12 mouse cellular contexts compared by ENCODE assay signal in the genomic region with DNA sequence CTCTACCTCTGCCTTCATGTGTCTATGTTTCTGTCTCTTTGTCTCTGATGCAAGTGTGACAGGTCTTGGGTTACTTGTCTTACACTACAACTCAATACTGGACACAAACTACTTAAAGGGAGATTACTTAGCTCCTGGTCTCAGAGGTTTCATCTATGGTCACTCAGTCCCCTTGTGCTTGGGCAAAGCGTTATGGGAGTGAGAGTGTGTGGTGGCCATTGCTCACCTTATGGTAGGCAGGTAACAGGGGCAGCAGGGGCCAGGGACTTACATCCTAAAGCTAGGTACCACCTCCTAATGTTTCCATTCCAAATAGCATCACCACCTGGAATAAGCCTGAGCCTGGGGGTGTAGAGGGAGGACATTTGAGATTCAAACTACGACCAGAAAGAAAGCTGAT. TPM values are rescaled to one million over a fixed set of nuclear protein-coding genes. Genes with fewer than 3 reads are reported as not detected.
DNase-seq lines count a peak whose midpoint lies in the region; ATAC-seq and TF ChIP-seq lines count a peak whose summit lies in the region.
"Had no signal": no experiment of that assay in that cellular context is flagged by ENCODE, and none has a peak within 500 bp of the region (broad histone marks: within the 10 kb centered on the region; RNA-seq: fewer than 3 reads in every experiment).

No protein-coding gene starts in this region.

- H3K4me3 ChIP-seq in kidney, embryonic 15.5 days (replicated peaks), result no peak overlapping the region
- H3K4me3 ChIP-seq in bone marrow macrophage, adult 2 months (ENCODE audit: insufficient read depth, low read length), result no peak overlapping the region
- no peak overlapping the region for H3K4me3 ChIP-seq in limb, embryonic 14.5 days (replicated peaks; ENCODE audit: low read length)
- H3K4me3 ChIP-seq in midbrain, embryonic 15.5 days, result no peak overlapping the region

- H3K9me3 ChIP-seq in kidney, embryonic 15.5 days (replicated peaks), result no peaks in the 10 kb centered on the region
- H3K9me3 ChIP-seq in limb, embryonic 14.5 days (ENCODE audit: control insufficient read depth, low read length), result no peaks in the 10 kb centered on the region
- H3K9me3 ChIP-seq in midbrain, embryonic 15.5 days, result no peaks in the 10 kb centered on the region

- H3K27ac ChIP-seq in kidney, embryonic 15.5 days, result peak overlapping the region; percentile 85
- peak overlapping the region; percentile 70 for H3K27ac ChIP-seq in bone marrow macrophage, adult 2 months (ENCODE audit: insufficient read depth, low read depth, low read length)
- H3K27ac ChIP-seq in limb, embryonic 14.5 days (replicated peaks; ENCODE audit: low read depth, low read length), result peak overlapping the region; percentile 48
- no peak overlapping the region for H3K27ac ChIP-seq in midbrain, embryonic 15.5 days

- DNase-seq in heart, adult 11 months, result peak; percentile 92
- DNase-seq in heart, adult 18-20 months, result no peak
- DNase-seq in kidney, adult 9 months, result no peak
- no peak for DNase-seq in limb, embryonic 14.5 days (ENCODE audit: low spot score)
- DNase-seq: cerebellum, adult 11 months; left cerebral cortex, postnatal 4 days; thymus, postnatal 4 days had no signal

- peaks cover 36% of the 10 kb centered on the region for H3K4me1 ChIP-seq in kidney, embryonic 15.5 days
- peaks cover 47% of the 10 kb centered on the region for H3K4me1 ChIP-seq in bone marrow macrophage, adult 2 months (ENCODE audit: control insufficient read depth, insufficient read depth, low read length)
- peaks cover 10% of the 10 kb centered on the region for H3K4me1 ChIP-seq in limb, embryonic 14.5 days (ENCODE audit: control insufficient read depth, insufficient read depth, low read length)
- 0 out of 2 replicates have a peak, but pooled peaks cover 4% of the 10 kb centered on the region for H3K4me1 ChIP-seq in midbrain, embryonic 15.5 days

- no peak overlapping the region for H3K4me2 ChIP-seq in kidney, embryonic 15.5 days
- no peak overlapping the region for H3K4me2 ChIP-seq in limb, embryonic 14.5 days (replicated peaks; ENCODE audit: low read depth, low read length, severe bottlenecking)
- no peak overlapping the region for H3K4me2 ChIP-seq in midbrain, embryonic 15.5 days

- ATAC-seq in kidney, embryonic 15.5 days (replicated peaks; ENCODE audit: low FRiP score), result no peak
- no peak for ATAC-seq in limb, embryonic 14.5 days (ENCODE audit: low FRiP score, low read depth)
- no peak for ATAC-seq in activated CD4-positive, CD25-positive, alpha-beta regulatory T cell, adult 4 months
- ATAC-seq in midbrain, embryonic 15.5 days (replicated peaks), result no peak

- H3K27me3 ChIP-seq in kidney, embryonic 15.5 days, result no peaks in the 10 kb centered on the region
- no peaks in the 10 kb centered on the region for H3K27me3 ChIP-seq in limb, embryonic 14.5 days (ENCODE audit: control insufficient read depth, insufficient read depth, low read length)
- no peaks in the 10 kb centered on the region for H3K27me3 ChIP-seq in midbrain, embryonic 15.5 days (replicated peaks)

- TF ChIP-seq CTCF in bone marrow macrophage, adult 2 months (IDR thresholded peaks at IDR 0.05; ENCODE audit: low read depth, low read length), result no peak

- H3K9ac ChIP-seq in kidney, embryonic 15.5 days, result no peak overlapping the region
- no peak overlapping the region for H3K9ac ChIP-seq in limb, embryonic 14.5 days (ENCODE audit: low read depth, low read length, severe bottlenecking)
- no peak overlapping the region for H3K9ac ChIP-seq in midbrain, embryonic 15.5 days

- H3K36me3 ChIP-seq in kidney, embryonic 15.5 days, result no peaks in the 10 kb centered on the region
- no peaks in the 10 kb centered on the region for H3K36me3 ChIP-seq in limb, embryonic 14.5 days (ENCODE audit: control insufficient read depth, insufficient read depth, low read length)
- H3K36me3 ChIP-seq in midbrain, embryonic 15.5 days (replicated peaks), result no peaks in the 10 kb centered on the region

- TF ChIP-seq POLR2A in bone marrow macrophage, adult 2 months (IDR thresholded peaks at IDR 0.05; ENCODE audit: borderline replicate concordance, low read depth, low read length), result no peak
- TF ChIP-seq POLR2A in limb, embryonic 14.5 days (IDR thresholded peaks at IDR 0.05; ENCODE audit: borderline replicate concordance, extremely low read depth, insufficient read depth, insufficient read length), result no peak

- WGBS in kidney, embryonic 15.5 days, result 78% methylated on average over 2 of the region's 2 CpGs
- 55% methylated on average over 2 of the region's 2 CpGs for WGBS in limb, embryonic 14.5 days
- 79% methylated on average over 2 of the region's 2 CpGs for WGBS in midbrain, embryonic 15.5 days

RNA-seq across cellular contexts. Expression of a gene that starts 39.8 kb away (rescaled TPM):
- 1 to 10 TPM; 7.9 to 8.5 TPM for total RNA-seq in heart, adult 18-20 months (2021)
- polyA plus RNA-seq in kidney, embryonic 15.5 days (2015; fragmentation: Nextera tagmentation; extraction: Ambion mirVana), result 195 and 206 TPM in 2 replicates
- polyA plus RNA-seq in bone marrow macrophage, adult 2 months (2012; ENCODE audit: insufficient read depth, insufficient read length, missing spikeins), result 49.0 and 50.9 TPM in 2 replicates
- polyA plus RNA-seq in limb, embryonic 14.5 days (2012; rRNA removed), result 66.4 and 75.0 TPM in 2 replicates
- 77.8 and 80.2 TPM in 2 replicates for polyA plus RNA-seq in limb, embryonic 14.5 days (2014; fragmentation: Nextera tagmentation; extraction: Ambion mirVana)
- under 1 TPM; 0.09 to 0.17 TPM for polyA plus RNA-seq in activated CD4-positive, CD25-positive, alpha-beta regulatory T cell, adult 4 months (2017; shearing (Covaris generic))
- polyA plus RNA-seq in midbrain, embryonic 15.5 days (2015; fragmentation: Nextera tagmentation; extraction: Ambion mirVana), result 33.6 and 35.8 TPM in 2 replicates
- total RNA-seq: monocyte, adult 5-6 weeks had no signal

RNA-seq across cellular contexts. Expression of a gene that starts 52.9 kb away (rescaled TPM):
- 10 to 100 TPM; 42.2 to 42.9 TPM for total RNA-seq in heart, adult 18-20 months (2021)
- polyA plus RNA-seq in kidney, embryonic 15.5 days (2015; fragmentation: Nextera tagmentation; extraction: Ambion mirVana), result 118 and 134 TPM in 2 replicates
- polyA plus RNA-seq in bone marrow macrophage, adult 2 months (2012; ENCODE audit: insufficient read depth, insufficient read length, missing spikeins), result 43.9 and 44.5 TPM in 2 replicates
- 147 and 162 TPM in 2 replicates for polyA plus RNA-seq in limb, embryonic 14.5 days (2012; rRNA removed)
- 167 and 168 TPM in 2 replicates for polyA plus RNA-seq in limb, embryonic 14.5 days (2014; fragmentation: Nextera tagmentation; extraction: Ambion mirVana)
- polyA plus RNA-seq in activated CD4-positive, CD25-positive, alpha-beta regulatory T cell, adult 4 months (2017; shearing (Covaris generic)), result 10 to 100 TPM; 18.5 to 19.9 TPM
- polyA plus RNA-seq in midbrain, embryonic 15.5 days (2015; fragmentation: Nextera tagmentation; extraction: Ambion mirVana), result 58.0 and 59.2 TPM in 2 replicates

Comparison
In these comparisons a context has a peak if more than half of its experiments do, and no peak if none do; other contexts are left out.
1. RNA of a gene that starts 39.8 kb away (polyA plus RNA-seq): 195 to 206 TPM in kidney, embryonic 15.5 days, 66.4 to 80.2 TPM in limb, embryonic 14.5 days, 49.0 to 50.9 TPM in bone marrow macrophage, adult 2 months and 33.6 to 35.8 TPM in midbrain, embryonic 15.5 days; 0.09 to 0.17 TPM in activated CD4-positive, CD25-positive, alpha-beta regulatory T cell, adult 4 months; every median in the first group is over 10 times any median in the second.